Mouse (Mus musculus) CD4-positive, CD25-positive, alpha-beta regulatory T cell, adult 4 months (primary cell): ENCODE measurements around the gene Suz12. TPM values are rescaled to one million over a fixed set of nuclear protein-coding genes. Genes with fewer than 3 reads are reported as not detected.
"Not testable (repeated sequence)": the region's sequence is repeated elsewhere in the genome, so short reads cannot be mapped to it uniquely, and the experiment has no call there.

Experiments used
- ATAC-seq: one replicate; pipeline ENCODE4 v1.8.0; 2017
- polyA plus RNA-seq, 2 experiments: library from polyadenylated mRNA; unstranded; fragments of 100-300 nt; shearing (Covaris generic); gene quantifications; one replicate each; pipeline ENCODE4 v1.2.1; 2017

Suz12 gene
- polyA plus RNA-seq = 10 to 100 TPM; 22.3 to 33.0 TPM

DNA sequence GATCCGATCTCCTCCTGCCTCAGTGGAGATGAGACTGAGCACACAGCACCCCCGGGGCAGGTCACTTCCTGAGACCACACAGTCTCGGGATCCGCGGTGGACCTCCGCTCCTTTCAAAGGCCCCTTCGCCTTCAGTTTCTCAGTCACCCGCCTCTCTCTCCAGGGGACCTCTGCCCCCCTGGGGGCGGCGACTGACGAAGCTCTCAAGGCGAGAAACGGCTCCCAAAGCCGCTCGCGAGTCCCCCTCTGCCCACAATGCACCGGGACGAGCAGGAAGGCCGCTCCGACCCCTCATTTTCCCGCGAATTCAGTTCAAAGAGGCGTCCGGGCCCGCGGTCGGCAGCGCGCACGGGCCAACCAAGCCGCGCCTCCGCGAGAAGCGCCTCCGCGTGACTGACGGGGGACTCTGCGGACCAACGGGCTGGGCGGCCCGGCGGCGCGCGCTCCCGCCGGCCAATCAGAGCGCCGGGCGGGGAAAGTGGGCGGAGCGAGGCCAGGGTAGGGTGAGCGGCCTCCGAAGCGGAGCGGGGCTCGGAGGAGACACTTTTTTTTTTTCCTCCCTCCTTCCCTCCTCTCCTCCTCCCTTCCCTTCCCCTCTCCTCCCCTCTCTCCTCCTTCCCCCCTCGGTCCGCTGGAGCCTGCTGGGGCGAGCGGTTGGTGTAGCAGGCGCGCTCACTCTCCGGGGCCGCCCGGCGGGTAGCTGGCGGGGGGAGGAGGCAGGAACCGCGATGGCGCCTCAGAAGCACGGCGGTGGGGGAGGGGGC, at the start of gene Suz12:
Suz12 (plus strand) TSS at position 515 of the 764 bp plus-strand sequence.
- ATAC-seq = peak; percentile 93

DNA sequence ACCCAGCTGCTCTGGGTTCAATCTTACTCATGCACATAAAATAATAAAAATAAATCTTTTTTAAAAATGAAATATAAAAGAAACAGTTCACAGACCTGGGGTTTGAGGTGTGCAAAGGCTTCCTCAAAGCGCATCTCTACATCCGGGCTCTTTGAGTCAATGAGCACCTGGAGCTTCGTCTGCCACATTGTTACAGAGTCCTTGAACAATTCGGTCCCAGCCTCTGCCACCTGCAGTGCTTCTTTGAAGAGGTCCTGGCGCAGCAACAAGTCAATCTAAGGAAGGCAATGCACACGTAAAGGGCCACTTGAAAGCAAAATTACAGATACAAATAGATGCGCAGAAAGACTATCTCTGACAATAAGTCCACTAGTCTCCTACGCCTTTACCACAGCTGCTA, 49.8 kb upstream of the Suz12 start:
- ATAC-seq = no peak

DNA sequence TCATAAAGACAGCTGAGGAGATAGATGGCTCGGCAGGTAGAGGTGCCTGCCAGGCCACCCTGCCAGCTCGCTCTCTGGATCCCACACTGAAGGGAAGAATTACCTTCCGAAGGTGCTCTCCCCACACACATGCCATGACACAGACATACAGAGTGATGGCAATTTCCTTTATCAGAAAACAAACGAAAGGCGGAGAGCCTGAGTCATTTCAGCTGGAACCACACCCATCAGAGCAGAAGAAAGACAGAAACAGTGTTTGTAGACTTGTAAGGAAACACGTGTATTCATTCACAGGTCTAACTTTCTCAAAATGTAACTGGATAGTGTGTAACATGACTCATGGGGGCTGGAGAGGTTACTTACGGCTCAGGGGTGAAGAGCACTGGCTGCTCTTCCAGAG, 49.3 kb upstream of the Suz12 start:
- ATAC-seq = no peak

DNA sequence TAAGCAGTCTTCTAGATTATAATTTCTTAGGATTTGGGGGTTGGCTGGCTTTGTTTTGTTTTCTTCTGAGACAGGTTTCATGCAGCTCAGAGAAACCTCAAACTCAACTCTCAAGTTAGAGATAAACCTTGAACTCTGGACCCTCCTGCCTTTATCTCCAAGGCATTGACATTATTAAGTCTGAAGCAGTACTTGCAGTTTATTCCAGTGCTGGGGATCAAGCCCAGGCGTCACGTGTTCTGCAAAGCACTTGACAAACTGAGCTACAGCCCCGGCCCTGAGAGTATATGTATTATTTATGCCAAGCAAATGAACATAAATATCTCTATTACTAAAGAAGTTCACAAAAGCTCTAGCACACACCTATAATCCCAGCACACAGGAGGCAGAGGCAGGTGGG, 45.6 kb upstream of the Suz12 start:
- no peak for ATAC-seq

DNA sequence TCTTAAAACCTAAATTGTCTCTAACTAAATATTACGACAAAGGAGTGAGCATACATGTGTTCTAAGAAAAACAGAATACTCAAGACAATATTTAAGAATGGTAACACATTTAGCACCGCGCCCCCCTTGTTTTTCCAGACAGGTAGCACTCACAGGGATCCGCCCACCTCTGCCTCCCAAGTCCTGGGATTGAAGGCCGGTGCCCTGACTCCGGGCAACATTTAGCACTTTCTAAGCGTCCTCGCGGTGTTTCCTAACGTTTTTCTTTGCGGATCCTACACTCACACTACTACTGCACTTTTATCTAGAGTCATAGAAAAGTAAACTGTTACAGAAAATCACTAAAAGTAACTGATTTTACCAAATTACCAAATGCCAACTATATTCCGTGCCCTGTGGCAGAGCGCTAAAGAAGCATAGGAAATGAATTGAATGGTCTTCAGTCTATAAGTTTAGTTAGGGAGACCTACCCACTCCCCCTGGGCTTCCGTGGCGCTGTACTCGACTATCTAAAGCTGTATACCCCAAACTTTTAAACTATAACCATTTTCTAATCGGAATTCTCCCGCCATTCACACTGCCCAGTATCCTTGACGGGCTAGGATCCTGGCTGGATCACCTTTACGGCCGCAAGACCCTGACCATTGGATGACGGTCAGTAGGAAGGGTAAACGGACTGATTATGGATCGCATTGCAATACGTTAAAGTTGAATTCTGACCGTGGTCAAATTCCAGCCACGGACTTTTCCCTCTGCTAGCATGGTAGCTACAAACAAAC, 31.4 kb upstream of the Suz12 start:
- no peak for ATAC-seq

DNA sequence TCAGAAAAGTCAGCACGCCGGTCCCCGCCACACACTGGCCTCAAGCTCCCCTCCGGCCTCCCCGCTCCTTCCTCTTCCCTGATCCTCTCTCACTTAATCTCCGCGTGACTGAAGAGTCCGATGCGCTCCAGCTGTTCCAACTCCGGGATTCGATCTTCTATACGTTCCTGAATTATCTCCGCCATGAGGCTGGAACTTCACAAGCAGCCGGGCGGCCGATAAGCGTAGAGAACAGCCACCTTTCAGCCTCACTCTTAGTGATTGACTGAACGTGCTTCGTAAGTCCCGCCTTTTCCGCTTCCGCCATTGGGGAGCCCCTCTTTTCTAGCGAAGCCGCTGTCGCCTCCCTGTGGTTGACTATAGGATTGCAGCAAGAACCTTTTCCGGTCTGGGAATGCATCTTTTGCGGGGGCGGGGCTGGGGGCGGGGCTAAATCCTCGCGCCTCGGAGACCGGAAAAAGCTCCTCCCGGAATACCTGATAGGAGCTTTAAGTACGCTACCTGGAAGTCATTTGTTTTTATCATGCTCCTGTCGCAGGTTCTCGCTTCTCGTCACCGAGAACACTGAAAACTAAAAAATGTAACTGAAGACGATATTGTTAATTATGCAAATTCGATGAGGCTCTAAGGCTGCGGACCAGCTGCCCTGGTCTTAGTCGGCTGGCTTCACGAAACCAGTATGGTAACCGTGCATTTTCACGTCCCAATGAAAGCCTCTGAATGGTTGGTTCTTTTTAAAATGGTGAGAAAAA, 30.6 kb upstream of the Suz12 start, which contains the start of gene Utp6:
Utp6 (minus strand) TSS at position 266 of the 752 bp plus-strand sequence.
- ATAC-seq = peak; percentile 97

DNA sequence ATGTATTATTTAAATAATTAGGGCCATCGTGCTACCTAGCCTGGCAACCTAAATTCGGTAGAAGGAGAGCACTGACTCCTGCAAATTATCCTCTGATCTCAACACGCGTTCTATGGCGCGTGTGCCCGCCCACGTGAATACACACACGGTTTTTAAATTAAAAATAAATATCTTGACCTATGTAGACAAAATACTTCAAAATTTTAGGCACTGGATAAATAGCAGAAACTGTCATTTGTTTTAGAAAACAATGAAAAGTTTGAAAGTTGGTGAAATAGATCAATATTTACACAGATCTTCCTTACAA, 30.1 kb upstream of the Suz12 start:
- peak; percentile 6 for ATAC-seq

DNA sequence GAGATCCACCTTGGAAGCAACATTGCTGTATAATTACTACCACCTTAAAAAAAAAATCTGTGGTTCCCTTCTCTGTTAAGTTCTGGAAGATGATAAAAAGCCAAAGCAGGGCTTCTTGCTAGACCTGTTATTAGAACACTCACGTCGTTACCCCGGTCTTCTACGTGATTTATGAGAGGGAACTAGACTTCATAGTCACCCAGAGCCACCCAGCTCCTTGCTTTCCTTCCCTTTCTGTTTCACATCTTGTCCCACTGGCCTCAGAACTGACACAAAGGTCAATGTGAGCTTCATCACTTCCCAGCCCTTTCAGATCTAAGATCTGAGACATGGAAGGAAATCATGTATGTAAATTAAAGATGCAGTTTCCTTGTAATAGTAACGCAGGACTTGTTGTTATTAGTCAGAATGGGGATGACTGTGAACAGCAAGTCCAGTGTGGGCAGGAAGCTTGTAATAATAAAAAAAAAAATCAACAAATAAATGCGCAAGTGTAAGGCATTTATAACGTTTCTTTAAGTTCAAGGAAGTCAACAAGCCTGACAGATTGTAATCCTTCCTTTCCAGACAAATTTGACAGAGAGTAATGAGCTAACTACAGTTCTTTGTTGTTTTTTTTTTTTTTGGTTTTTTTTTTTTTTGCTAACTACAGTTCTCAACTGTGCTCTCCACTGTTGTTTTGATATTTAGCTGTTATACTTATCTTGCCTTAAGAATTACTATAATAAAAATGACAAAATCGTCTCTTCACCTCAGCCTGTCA, 29.5 kb upstream of the Suz12 start:
- no peak for ATAC-seq

DNA sequence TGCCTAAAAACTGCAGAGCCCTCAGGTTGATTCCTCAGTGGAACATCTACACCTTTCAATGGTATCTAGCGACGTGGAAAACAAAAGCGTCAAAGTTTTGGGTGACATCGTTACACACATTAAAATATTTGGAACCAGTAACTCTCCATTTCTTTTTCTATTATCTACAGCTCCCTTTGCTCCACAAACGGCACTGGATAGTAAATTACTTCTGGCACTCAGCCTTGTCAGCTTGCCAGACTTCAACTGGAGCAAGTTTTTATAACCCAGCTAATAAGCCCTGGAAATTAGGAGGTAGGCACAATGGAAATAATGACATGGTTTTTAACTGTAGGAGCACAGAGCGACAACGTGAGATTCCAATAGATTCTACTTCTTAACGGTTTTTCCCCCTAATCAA, 27.0 kb upstream of the Suz12 start:
- no peak for ATAC-seq

DNA sequence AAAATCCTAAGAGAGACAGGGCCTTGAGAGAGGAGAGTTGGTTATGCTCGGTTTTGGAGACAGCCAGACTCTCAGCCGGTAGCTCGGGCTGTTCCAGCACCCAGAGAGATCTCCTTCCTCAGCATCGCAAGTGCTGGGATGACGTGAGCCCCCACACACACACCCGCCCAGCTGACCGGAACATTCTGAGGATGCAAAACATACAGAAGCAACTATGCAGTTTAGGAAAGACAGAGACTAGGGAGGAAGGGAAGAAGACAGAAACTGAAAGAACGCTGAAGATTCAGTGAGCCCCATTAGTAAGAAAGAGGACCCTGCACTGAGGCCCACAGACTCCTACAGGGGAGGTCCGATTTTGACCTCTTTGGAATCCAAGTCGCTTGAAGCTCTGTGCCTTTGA, 25.2 kb upstream of the Suz12 start:
- ATAC-seq = no peak

DNA sequence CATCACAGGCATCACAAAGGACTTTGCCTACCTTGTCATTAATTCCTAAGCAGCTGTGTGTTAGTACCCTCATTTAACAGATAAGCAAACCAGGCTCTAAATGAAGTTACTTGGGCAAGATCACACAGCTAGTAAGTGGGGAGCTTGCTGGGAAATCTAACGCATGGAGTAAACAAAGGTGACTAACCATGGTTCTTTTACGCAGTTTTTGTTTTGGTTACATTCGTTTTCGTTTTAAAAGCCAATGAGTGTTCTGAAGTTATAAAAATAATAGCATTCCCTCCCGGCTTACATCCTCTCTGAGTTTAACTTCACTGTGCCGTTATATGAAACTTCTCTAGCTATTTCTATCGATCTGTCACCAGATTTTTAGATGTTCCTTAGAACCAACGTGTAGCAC, 19.8 kb upstream of the Suz12 start:
- ATAC-seq = peak; percentile 61

DNA sequence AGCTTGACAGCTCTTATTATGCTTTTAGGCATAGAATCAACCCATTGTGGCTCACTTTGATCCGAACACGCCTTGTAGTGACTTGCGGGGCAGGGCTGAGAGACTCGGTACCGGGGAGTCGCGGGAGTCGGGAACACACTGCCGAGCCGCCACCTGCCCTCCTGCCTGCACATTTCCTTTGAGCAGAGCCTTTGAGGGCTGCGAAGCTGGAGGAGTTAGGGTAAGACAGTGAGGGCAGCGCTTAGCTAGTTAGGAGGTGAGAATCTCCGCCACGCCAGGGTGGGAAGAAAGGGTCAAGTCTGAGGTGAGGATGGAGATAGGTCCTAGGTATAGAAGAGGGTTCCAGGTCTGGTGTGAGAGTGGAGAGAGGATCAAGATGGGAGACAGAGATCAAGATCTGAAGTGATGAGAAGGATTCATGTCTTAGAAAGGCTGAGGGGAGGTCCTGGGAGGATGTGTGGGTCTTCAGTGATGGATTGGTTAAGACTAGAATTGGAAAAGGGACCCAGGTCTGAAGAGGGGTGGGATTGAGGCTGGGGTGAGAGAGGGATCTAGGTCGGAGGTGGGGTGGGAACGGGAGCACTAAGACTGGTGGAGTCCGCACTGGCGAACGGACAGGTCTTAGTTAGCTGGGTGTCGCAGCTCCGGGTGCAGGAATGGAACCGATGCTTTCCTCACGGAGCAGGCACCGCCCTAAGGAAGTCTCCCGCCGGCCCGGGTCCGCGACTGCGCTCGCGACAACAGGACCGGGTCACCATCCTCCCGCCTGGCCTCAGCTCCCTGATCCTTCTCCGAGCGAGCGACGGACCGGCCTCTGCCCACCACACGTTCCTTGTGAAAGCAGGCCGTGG, 19.1 kb upstream of the Suz12 start:
- ATAC-seq = peak; percentile 53

DNA sequence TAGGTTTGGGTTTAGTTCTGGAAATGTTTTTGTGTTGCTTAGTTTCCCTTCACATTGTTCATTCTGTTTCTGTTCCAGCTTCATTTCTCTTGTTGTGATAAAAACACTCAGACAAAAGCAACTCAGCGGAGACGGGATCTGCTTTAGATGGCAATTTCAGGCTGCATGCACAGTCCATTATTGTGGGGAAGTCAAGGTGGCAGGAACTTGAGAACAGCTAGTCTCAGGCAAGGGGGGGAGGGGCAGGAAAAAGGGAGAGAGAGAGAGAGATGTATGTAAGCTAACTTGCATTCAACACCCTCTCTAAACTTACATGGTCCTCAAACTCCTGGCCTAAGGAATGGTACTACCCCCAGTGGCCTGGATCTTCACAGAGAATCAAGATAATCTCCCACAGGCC, 17.5 kb upstream of the Suz12 start:
- ATAC-seq = no peak

DNA sequence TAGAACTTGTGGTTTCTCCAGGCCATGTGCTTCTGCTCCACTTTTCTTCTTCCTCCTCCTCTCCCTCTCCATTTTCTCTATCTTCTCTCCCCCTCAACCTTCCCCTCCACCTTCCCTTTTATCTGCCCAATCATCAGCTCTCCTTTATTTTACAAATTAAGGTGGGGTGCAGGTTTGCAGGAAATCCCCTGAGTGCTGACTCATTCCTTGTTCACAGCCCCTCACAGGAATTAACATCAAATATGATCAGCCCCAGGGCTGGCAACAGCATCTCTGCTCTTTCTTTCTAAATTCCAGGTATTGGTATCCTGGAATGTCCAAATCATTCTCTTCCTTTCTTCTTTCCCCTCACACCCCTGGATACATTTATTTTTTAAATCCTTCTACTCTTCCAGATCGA, 16.7 kb upstream of the Suz12 start:
- no peak for ATAC-seq

DNA sequence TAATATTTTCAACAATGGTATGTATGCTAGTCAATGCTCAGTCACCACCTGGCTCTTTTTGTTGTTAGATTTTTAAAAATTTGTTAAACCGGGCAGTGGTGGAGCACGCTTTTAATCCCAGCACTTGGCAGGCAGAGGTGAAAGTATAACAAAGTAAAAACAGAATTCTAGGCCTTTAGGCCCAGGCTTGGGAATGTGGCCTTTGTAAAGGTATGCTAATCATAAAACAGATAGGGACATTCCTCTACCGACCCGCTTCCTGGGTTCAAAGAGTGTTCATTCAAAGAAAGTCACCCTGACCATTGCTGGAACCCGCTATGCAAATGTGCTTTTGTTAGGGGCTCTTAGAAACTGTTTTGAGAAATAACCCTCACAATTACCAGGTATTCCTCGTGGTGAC, 16.3 kb upstream of the Suz12 start:
- ATAC-seq = not testable (repeated sequence)

DNA sequence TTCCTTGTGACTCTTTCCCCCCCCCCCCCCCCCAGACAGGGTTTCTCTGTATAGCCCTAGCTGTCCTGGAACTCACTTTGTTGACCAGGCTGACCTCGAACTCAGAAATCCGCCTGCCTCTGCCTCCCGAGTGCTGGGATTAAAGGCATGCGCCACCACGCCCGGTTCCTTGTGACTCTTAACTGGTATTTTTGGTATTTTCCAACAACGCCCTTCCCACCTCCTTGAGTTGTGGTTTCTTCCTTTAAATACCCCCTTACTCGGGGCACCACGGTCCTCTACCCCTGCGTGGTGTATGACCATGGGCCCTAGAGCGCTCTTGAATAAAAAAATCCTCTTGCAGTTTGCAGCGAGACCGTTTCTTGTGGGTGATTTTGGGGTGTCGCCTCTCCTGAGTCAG, 15.8 kb upstream of the Suz12 start:
- ATAC-seq = not testable (repeated sequence)

DNA sequence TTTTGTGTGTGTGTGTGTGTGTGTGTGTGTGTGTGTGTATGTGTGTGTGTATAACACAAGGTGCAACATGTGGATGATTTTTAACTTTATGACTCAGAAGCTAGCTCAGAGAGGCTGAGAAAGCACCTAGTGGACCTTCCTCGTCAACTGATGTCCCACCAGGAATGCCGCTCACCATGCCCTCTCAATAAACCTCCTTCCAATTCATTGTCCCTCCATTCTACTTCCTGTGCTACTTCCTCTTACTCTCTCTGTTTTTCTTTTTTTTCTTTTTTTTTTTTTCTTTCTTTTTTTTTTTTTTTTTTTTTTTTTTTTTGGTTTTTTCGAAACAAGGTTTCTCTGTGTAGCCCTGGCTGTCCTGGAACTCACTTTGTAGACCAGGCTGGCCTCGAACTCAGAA, 15.2 kb upstream of the Suz12 start:
- ATAC-seq = not testable (repeated sequence)

DNA sequence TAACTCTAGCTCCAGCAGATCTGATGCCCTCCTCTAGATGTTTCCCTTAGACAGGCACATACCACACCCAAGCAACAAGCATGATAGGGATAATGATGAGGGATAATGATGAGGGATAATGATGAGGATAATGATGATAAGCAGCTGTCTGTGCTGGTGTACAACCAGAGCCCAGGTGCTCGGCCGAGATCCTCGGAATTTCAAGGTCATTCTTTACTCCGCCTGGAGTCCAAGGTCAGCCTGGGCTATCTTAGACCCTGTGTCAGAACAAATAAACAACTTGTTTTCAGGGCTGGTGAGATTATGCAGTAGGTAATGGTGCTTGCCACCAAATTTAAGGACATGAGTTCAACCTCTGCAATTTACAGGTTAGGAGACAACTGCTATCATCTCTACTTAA, 6.0 kb upstream of the Suz12 start:
- no peak for ATAC-seq

DNA sequence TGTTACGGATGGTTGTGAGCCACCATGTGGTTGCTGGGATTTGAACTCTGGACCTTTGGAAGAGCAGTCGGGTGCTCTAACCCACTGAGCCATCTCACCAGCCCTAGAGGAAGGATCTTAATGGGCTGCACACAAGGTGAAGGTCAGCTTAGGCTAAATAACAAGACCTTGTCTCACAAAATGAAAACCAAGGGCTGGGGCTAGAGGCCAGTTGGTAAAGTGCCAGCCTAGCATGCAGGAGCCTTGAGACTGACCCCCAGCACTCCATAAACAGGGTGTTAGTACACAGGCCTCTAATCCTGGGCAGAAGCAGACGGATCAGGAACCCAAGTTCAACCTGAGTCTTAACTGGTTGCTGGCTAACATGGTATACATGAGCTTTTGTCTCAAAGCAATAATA, 5.0 kb upstream of the Suz12 start:
- no peak for ATAC-seq

DNA sequence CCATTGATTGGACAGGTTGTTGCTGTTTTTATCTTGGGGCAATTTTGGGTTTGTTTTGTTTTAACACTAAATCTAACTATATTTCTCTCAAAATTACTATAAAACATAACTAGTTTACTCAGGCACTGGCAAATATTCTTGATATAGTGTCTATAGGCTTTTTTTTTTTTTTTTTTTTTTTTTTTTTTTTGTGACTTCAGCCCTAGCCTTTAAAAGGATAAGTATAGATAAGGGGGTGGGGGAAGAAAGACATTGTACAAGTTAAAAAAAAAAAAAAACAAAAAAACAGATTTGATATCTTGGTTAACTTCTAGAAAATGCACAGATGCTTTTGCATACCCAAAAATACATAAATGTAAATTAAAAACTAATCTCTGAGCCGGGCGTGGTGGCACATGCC, 2.8 kb upstream of the Suz12 start:
- ATAC-seq = no peak

DNA sequence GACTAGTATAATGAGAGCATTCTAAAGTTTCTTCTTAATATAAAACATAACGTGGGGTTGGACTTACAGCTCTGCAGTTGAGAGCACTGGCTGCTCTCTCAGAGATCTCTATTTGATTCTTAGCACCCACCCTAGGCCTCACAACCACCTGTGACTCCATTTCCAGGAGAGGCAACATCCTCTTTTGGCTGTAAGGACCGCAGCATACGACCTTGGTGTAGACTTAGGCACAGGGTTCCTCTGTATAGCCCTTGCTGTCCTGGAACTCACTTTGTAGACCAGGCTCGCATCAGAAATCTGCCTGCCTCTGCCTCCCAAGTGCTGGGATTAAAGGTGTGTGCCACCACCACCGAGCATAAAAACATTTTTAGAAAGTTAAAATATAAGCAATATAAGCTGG, 1.3 kb upstream of the Suz12 start:
- ATAC-seq = no peak
